Mouse (Mus musculus) MEL (cell line): ENCODE data around the gene Hcn3. TPM values are rescaled to one million over a fixed set of nuclear protein-coding genes. Genes with fewer than 3 reads are reported as not detected.
A peak's percentile ranks its signal among the peaks of the same experiment; 100 is the strongest.

Experiments
- DNase-seq: peaks from one replicate; pipeline ENCODE4 v3.0.0; 2011; ENCODE audit warnings: low read depth, low spot score
- H3K27ac ChIP-seq: 2 replicates; pipeline ENCODE4 v1.5.1; 2012; ENCODE audit warnings: low read depth, mild to moderate bottlenecking, control low read depth, low read length, moderate library complexity; ENCODE audit not compliant: control insufficient read depth
- H3K27me3 ChIP-seq, 2 experiments: fragments of 150-350 bp in 1 of 2; sonication (generic) in 1 of 2; 2 replicates each; pipeline ENCODE4 v1.6.1; 2012; ENCODE audit warnings: low read length in 2 of 2, mild to moderate bottlenecking in 2 of 2, improper control_type of control experiment in 1 of 2, moderate library complexity in 1 of 2; ENCODE audit not compliant: insufficient read depth in 2 of 2, control insufficient read depth in 1 of 2
- H3K36me3 ChIP-seq, 2 experiments: 2 replicates each; pipeline ENCODE4 v1.6.1; 2012 to 2014; ENCODE audit warnings: low read length in 2 of 2, improper control_type of control experiment in 1 of 2, inconsistent platforms in 1 of 2, mild to moderate bottlenecking in 1 of 2; ENCODE audit not compliant: insufficient read depth in 2 of 2, control insufficient read depth in 1 of 2
- H3K4me1 ChIP-seq, 2 experiments: fragments of 150-350 bp in 1 of 2; sonication (generic) in 1 of 2; 2 replicates each; pipeline ENCODE4 v1.6.1; 2012; ENCODE audit warnings: low read length in 2 of 2, improper control_type of control experiment in 1 of 2, mild to moderate bottlenecking in 1 of 2; ENCODE audit not compliant: insufficient read depth in 2 of 2, control insufficient read depth in 1 of 2
- H3K4me3 ChIP-seq, 2 experiments: fragments of 150-350 bp in 1 of 2; sonication (generic) in 1 of 2; 2 replicates each; pipeline ENCODE4 v1.5.1; 2012; ENCODE audit warnings: low read depth in 2 of 2, low read length in 2 of 2, mild to moderate bottlenecking in 2 of 2, moderate library complexity in 2 of 2, control low read depth in 1 of 2, improper control_type of control experiment in 1 of 2; ENCODE audit not compliant: control insufficient read depth in 1 of 2, insufficient read depth in 1 of 2
- H3K79me2 ChIP-seq: 2 replicates; pipeline ENCODE4 v1.6.1; 2012; ENCODE audit warnings: mild to moderate bottlenecking, low read length, moderate library complexity; ENCODE audit not compliant: control insufficient read depth, poor library complexity, insufficient read depth
- H3K9ac ChIP-seq: 2 replicates; pipeline ENCODE4 v1.6.1; 2012; ENCODE audit warnings: low read depth, mild to moderate bottlenecking, control low read depth, low read length, moderate library complexity; ENCODE audit not compliant: control insufficient read depth, poor library complexity, severe bottlenecking
- H3K9me3 ChIP-seq: fragments of 150-350 bp; sonication (generic); replicated peaks from 2 replicates; pipeline ENCODE4 v1.6.1; 2012; ENCODE audit warnings: mild to moderate bottlenecking, low read length, improper control_type of control experiment, moderate library complexity; ENCODE audit not compliant: insufficient read depth
- BHLHE40 ChIP-seq: IDR thresholded peaks from 2 replicates; pipeline ENCODE4 v1.6.1; 2012; ENCODE audit warnings: low read depth, mild to moderate bottlenecking, inconsistent platforms, low read length, improper control_type of control experiment, borderline replicate concordance
- CHD1 ChIP-seq: IDR thresholded peaks from 2 replicates; pipeline ENCODE4 v1.6.1; 2012; ENCODE audit warnings: low read depth, mild to moderate bottlenecking, inconsistent platforms, low read length, improper control_type of control experiment
- CHD2 ChIP-seq: IDR thresholded peaks from 2 replicates; pipeline ENCODE4 v1.6.1; 2011; ENCODE audit warnings: low read length, improper control_type of control experiment
- CTCF ChIP-seq, 3 experiments: IDR thresholded peaks in 2 of 3; conservative IDR thresholded peaks in 1 of 3; 2 replicates each; pipeline ENCODE4 v1.5.1; 2011 to 2012; ENCODE audit warnings: low read length in 3 of 3, low read depth in 2 of 3, mild to moderate bottlenecking in 2 of 3, improper control_type of control experiment in 1 of 3, inconsistent platforms in 1 of 3, mixed read lengths in 1 of 3, moderate library complexity in 1 of 3; ENCODE audit not compliant: control insufficient read depth in 1 of 3, insufficient read depth in 1 of 3, poor library complexity in 1 of 3, severe bottlenecking in 1 of 3
- ELF1 ChIP-seq: IDR thresholded peaks from 2 replicates; pipeline ENCODE4 v1.6.1; 2014; ENCODE audit warnings: low read depth, mild to moderate bottlenecking, inconsistent platforms, low read length, improper control_type of control experiment, moderate library complexity
- EP300 ChIP-seq, 2 experiments: IDR thresholded peaks; 2 replicates each; pipeline ENCODE4 v1.6.1; 2011; ENCODE audit warnings: improper control_type of control experiment in 2 of 2, low read length in 2 of 2, low read depth in 1 of 2, mild to moderate bottlenecking in 1 of 2
- ETS1 ChIP-seq: IDR thresholded peaks from 2 replicates; pipeline ENCODE4 v1.6.1; 2012; ENCODE audit warnings: low read depth, mild to moderate bottlenecking, inconsistent platforms, low read length, improper control_type of control experiment, moderate library complexity
- GABPA ChIP-seq: IDR thresholded peaks from 2 replicates; pipeline ENCODE4 v1.6.1; 2012; ENCODE audit warnings: low read depth, mild to moderate bottlenecking, inconsistent platforms, low read length, improper control_type of control experiment, moderate library complexity
- GATA1 ChIP-seq: IDR thresholded peaks from 2 replicates; pipeline ENCODE4 v1.6.1; 2011; ENCODE audit warnings: low read depth, low read length, improper control_type of control experiment
- HCFC1 ChIP-seq: IDR thresholded peaks from 2 replicates; pipeline ENCODE4 v1.6.1; 2012; ENCODE audit warnings: low read depth, mild to moderate bottlenecking, inconsistent platforms, low read length, improper control_type of control experiment, moderate library complexity
- KAT2A ChIP-seq: conservative IDR thresholded peaks from 2 replicates; pipeline ENCODE4 v1.6.1; 2012; ENCODE audit warnings: low read depth, low read length, improper control_type of control experiment, inconsistent platforms
- MAX ChIP-seq: IDR thresholded peaks from 2 replicates; pipeline ENCODE4 v1.6.1; 2011; ENCODE audit warnings: low read length, improper control_type of control experiment
- MAZ ChIP-seq: IDR thresholded peaks from 2 replicates; pipeline ENCODE4 v1.6.1; 2012; ENCODE audit warnings: low read depth, mild to moderate bottlenecking, inconsistent platforms, low read length, improper control_type of control experiment
- MEF2A ChIP-seq: IDR thresholded peaks from 2 replicates; pipeline ENCODE4 v1.6.1; 2014; ENCODE audit warnings: low read depth, mild to moderate bottlenecking, inconsistent platforms, low read length, improper control_type of control experiment; ENCODE audit not compliant: poor library complexity, insufficient replicate concordance, severe bottlenecking; ENCODE audit errors: extremely low read depth
- MXI1 ChIP-seq: IDR thresholded peaks from 2 replicates; pipeline ENCODE4 v1.6.1; 2011; ENCODE audit warnings: mild to moderate bottlenecking, low read depth, low read length, improper control_type of control experiment
- MYC ChIP-seq: IDR thresholded peaks from 2 replicates; pipeline ENCODE4 v1.6.1; 2011; ENCODE audit warnings: low read depth, mild to moderate bottlenecking, low read length, improper control_type of control experiment, moderate library complexity
- NELFE ChIP-seq: IDR thresholded peaks from 2 replicates; pipeline ENCODE4 v1.6.1; 2011; ENCODE audit warnings: low read depth, low read length, improper control_type of control experiment
- NRF1 ChIP-seq: IDR thresholded peaks from 2 replicates; pipeline ENCODE4 v1.6.1; 2014; ENCODE audit warnings: low read depth, mild to moderate bottlenecking, inconsistent platforms, low read length, improper control_type of control experiment, moderate library complexity; ENCODE audit not compliant: poor library complexity, insufficient read depth, severe bottlenecking
- POLR2A ChIP-seq, 2 experiments: IDR thresholded peaks; 2 replicates each; pipeline ENCODE4 v1.6.1; 2011 to 2012; ENCODE audit warnings: low read length in 2 of 2, mild to moderate bottlenecking in 2 of 2, control low read depth in 1 of 2, improper control_type of control experiment in 1 of 2, low read depth in 1 of 2, moderate library complexity in 1 of 2; ENCODE audit not compliant: control insufficient read depth in 1 of 2, insufficient read depth in 1 of 2, poor library complexity in 1 of 2
- POLR2AphosphoS2 ChIP-seq: IDR thresholded peaks from 2 replicates; pipeline ENCODE4 v1.6.1; 2011; ENCODE audit warnings: low read length, improper control_type of control experiment
- RAD21 ChIP-seq: IDR thresholded peaks from 2 replicates; pipeline ENCODE4 v1.6.1; 2011; ENCODE audit warnings: mild to moderate bottlenecking, low read depth, low read length, improper control_type of control experiment
- SIN3A ChIP-seq: IDR thresholded peaks from 2 replicates; pipeline ENCODE4 v1.6.1; 2012; ENCODE audit warnings: low read length, improper control_type of control experiment, inconsistent platforms
- TBP ChIP-seq: IDR thresholded peaks from 2 replicates; pipeline ENCODE4 v1.8.0; 2011; ENCODE audit warnings: low read depth, low read length, improper control_type of control experiment
- TCF12 ChIP-seq: IDR thresholded peaks from 2 replicates; pipeline ENCODE4 v1.6.1; 2014; ENCODE audit warnings: low read depth, mild to moderate bottlenecking, inconsistent platforms, low read length, improper control_type of control experiment, moderate library complexity
- UBTF ChIP-seq: IDR thresholded peaks from 2 replicates; pipeline ENCODE4 v1.6.1; 2012; ENCODE audit warnings: low read depth, mild to moderate bottlenecking, inconsistent platforms, low read length, improper control_type of control experiment, moderate library complexity, borderline replicate concordance; ENCODE audit not compliant: insufficient read depth
- ZC3H11A ChIP-seq: IDR thresholded peaks from 2 replicates; pipeline ENCODE4 v1.6.1; 2012; ENCODE audit warnings: low read depth, mild to moderate bottlenecking, inconsistent platforms, low read length, improper control_type of control experiment
- ZKSCAN1 ChIP-seq: IDR thresholded peaks from 2 replicates; pipeline ENCODE4 v1.6.1; 2012; ENCODE audit warnings: low read depth, mild to moderate bottlenecking, inconsistent platforms, low read length, improper control_type of control experiment, moderate library complexity
- ZNF384 ChIP-seq: IDR thresholded peaks from 2 replicates; pipeline ENCODE4 v1.6.1; 2012; ENCODE audit warnings: low read depth, mild to moderate bottlenecking, inconsistent platforms, low read length, improper control_type of control experiment
- polyA plus RNA-seq, 2 experiments: library from polyadenylated mRNA; stranded (reverse) in 1 of 2; unstranded in 1 of 2; fragments of >175 nt in 1 of 2; fragments of >200 nt in 1 of 2; gene quantifications; 2 replicates each; pipeline versions ENCODE4 v1.2.1 to v1.2.4; 2012; ENCODE audit warnings: low replicate concordance in 2 of 2, low read depth in 1 of 2; ENCODE audit not compliant: insufficient read length in 2 of 2, insufficient read depth in 1 of 2, missing spikeins in 1 of 2
- total RNA-seq: library from RNA; depleted of rRNA; stranded (reverse); fragments of 300-350 nt; gene quantifications from 2 replicates; pipeline ENCODE4 v1.2.3, GENCODE M21; 2012

Gene Hcn3
- total and polyA plus RNA-seq, 3 experiments: 4.0 to 7.4 TPM; not detected in 1

GRCm38 (mm10) chr3:89106881-89107280 lies 53.1 kb downstream of the Hcn3 start:
- Histone ChIP-seq H3K9ac (peak overlapping the region; percentile 11), H3K27ac (peak overlapping the region; percentile 80)

GRCm38 (mm10) chr3:89103291-89103595 lies 56.8 kb downstream of the Hcn3 start:
- Histone ChIP-seq H3K27ac (peak overlapping the region; percentile 71), H3K4me3 (peak overlapping the region; percentile 38 to 51), H3K4me1 (peaks cover 16 to 21% of the 10 kb centered on the region in 2 experiments), H3K9me3 (no peaks in the 10 kb centered on the region), H3K36me3 (peaks cover 0 to 28% of the 10 kb centered on the region in 2 experiments; a peak in 3 of 4 replicates), H3K9ac (peak overlapping the region; percentile 63), H3K79me2 (peaks cover 10% of the 10 kb centered on the region), H3K27me3 (no peaks in the 10 kb centered on the region)
- DNase-seq: peak; percentile 88
- TF ChIP-seq GATA1 (peak; percentile 86), CHD2 (no peak), NELFE (peak; percentile 64), CHD1 (0 out of 2 replicates have a peak, but pooled peaks have one; percentile 40), POLR2AphosphoS2 (peak; percentile 57; the same call in 1 of the 2 replicates), CTCF (IDR thresholded peaks at IDR 0.05 in 2 of 3, conservative IDR thresholded peaks at IDR 0.05 in 1 of 3; ENCODE audit: control insufficient read depth in 1 of 3, insufficient read depth in 1 of 3, low read depth in 2 of 3, low read length in 3 of 3, poor library complexity in 1 of 3, severe bottlenecking in 1 of 3) (no peak), EP300 (IDR thresholded peaks at IDR 0.05; ENCODE audit: low read depth in 1 of 2, low read length in 2 of 2) (peak; percentile 15 to 81; a peak in 2 of 4 replicates), TBP (peak; percentile 51; the same call in 1 of the 2 replicates), UBTF (0 out of 2 replicates have a peak, but pooled peaks have one; percentile 4), KAT2A (no peak), TCF12 (0 out of 2 replicates have a peak, but pooled peaks have one; percentile 18), ETS1 (peak; percentile 59), ZC3H11A (no peak), ZKSCAN1 (no peak), ZNF384 (no peak), MXI1 (no peak; the same call in 1 of the 2 replicates), NRF1 (no peak), BHLHE40 (no peak), GABPA (no peak), MEF2A (no peak), ELF1 (no peak), MAX (peak; percentile 57; the same call in 1 of the 2 replicates), HCFC1 (peak; percentile 45; the same call in 1 of the 2 replicates), MAZ (no peak), MYC (no peak)

More at GRCm38 (mm10) chr3:89106881-89107280, 53.1 kb downstream of the Hcn3 start:
- DNase-seq: peak; percentile 77
- no peaks in the 10 kb centered on the region for H3K27me3 ChIP-seq
- H3K9me3 ChIP-seq: no peaks in the 10 kb centered on the region
- H3K79me2 ChIP-seq: no peaks in the 10 kb centered on the region
- H3K36me3 ChIP-seq: peaks cover 0 to 20% of the 10 kb centered on the region in 2 experiments; a peak in 2 of 4 replicates
- peaks cover 15 to 18% of the 10 kb centered on the region in 2 experiments for H3K4me1 ChIP-seq
- H3K4me3 ChIP-seq: peak overlapping the region in 1 of 2 experiments; percentile 17; a peak in 1 of 4 replicates
- TF ChIP-seq SIN3A: peak; percentile 48; the same call in 1 of the 2 replicates
- 0 out of 2 replicates have a peak, but pooled peaks have one; percentile 45 for TF ChIP-seq ETS1
- no peak; the same call in 1 of the 2 replicates for TF ChIP-seq RAD21
- peak; percentile 42; the same call in 1 of the 2 replicates for TF ChIP-seq GATA1
- TF ChIP-seq EP300 (IDR thresholded peaks at IDR 0.05; ENCODE audit: low read depth in 1 of 2, low read length in 2 of 2): peak; percentile 43 to 56; a peak in 3 of 4 replicates
- TF ChIP-seq TBP: peak; percentile 77
- 0 out of 2 replicates have a peak, but pooled peaks have one; percentile 19 for TF ChIP-seq MXI1
- 0 out of 2 replicates have a peak, but pooled peaks have one; percentile 47 for TF ChIP-seq ELF1
- no peak for TF ChIP-seq BHLHE40
- TF ChIP-seq POLR2A (IDR thresholded peaks at IDR 0.05; ENCODE audit: control insufficient read depth in 1 of 2, insufficient read depth in 1 of 2, low read depth in 1 of 2, low read length in 2 of 2, poor library complexity in 1 of 2): peak in 1 of 2 experiments; percentile 43; a peak in 1 of 4 replicates
- TF ChIP-seq MAX: peak; percentile 30; the same call in 1 of the 2 replicates
- no peak for TF ChIP-seq ZNF384
- TF ChIP-seq HCFC1: 0 out of 2 replicates have a peak, but pooled peaks have one; percentile 59
